In genomic region chr2:4510208-4511079, GRCm38 (mm10) we compare ENCODE assay signal across 11 mouse cellular contexts.
A peak's percentile ranks its signal among the peaks of the same experiment; 100 is the strongest.
DNase-seq lines count a peak whose midpoint lies in the region; ATAC-seq lines count a peak whose summit lies in the region.
"Had no signal": no experiment of that assay in that cellular context is flagged by ENCODE, and none has a peak within 500 bp of the region (broad histone marks: within the 10 kb centered on the region; RNA-seq: fewer than 3 reads in every experiment).

No protein-coding gene starts in this region.

- 76% methylated on average over 11 of the region's 11 CpGs for WGBS in midbrain, embryonic 16.5 days
- WGBS in midbrain, embryonic 10.5 days, result 83% methylated on average over 11 of the region's 11 CpGs
- 46% methylated on average over 11 of the region's 11 CpGs for WGBS in stomach, embryonic 16.5 days

- no peak overlapping the region for H3K4me3 ChIP-seq in midbrain, embryonic 16.5 days (ENCODE audit: low read depth, low read length)
- no peak overlapping the region for H3K4me3 ChIP-seq in midbrain, embryonic 10.5 days
- no peak overlapping the region for H3K4me3 ChIP-seq in stomach, embryonic 16.5 days (replicated peaks; ENCODE audit: low read length)

- ATAC-seq in frontal cortex, adult (ENCODE audit: low TSS enrichment), result peak; percentile 15; the same call in 1 of the 2 replicates
- ATAC-seq in midbrain, embryonic 16.5 days, result peak; percentile 14; the same call in 1 of the 2 replicates
- ATAC-seq in stomach, embryonic 16.5 days (ENCODE audit: insufficient read depth, low FRiP score), result peak; percentile 68
- ATAC-seq in erythroblast, adult 5-6 weeks (replicated peaks; ENCODE audit: low FRiP score, poor library complexity, severe bottlenecking), result no peak
- ATAC-seq: activated CD4-positive, CD25-positive, alpha-beta regulatory T cell, adult 4 months had no signal

- no peak overlapping the region for H3K4me2 ChIP-seq in midbrain, embryonic 16.5 days (ENCODE audit: low read length)
- H3K4me2 ChIP-seq in stomach, embryonic 16.5 days (ENCODE audit: low read depth, low read length), result 0 out of 2 replicates have a peak overlapping the region, but pooled peaks have one; percentile 12
- H3K4me2 ChIP-seq: midbrain, embryonic 11.5 days had no signal

- H3K36me3 ChIP-seq in midbrain, embryonic 16.5 days (ENCODE audit: control insufficient read depth, insufficient read depth, low read length), result 0 out of 2 replicates have a peak, but pooled peaks cover 3% of the 10 kb centered on the region
- H3K36me3 ChIP-seq in midbrain, embryonic 10.5 days, result peaks cover 59% of the 10 kb centered on the region
- no peaks in the 10 kb centered on the region for H3K36me3 ChIP-seq in stomach, embryonic 16.5 days (ENCODE audit: control insufficient read depth, insufficient read depth, low read length)

- H3K27ac ChIP-seq in midbrain, embryonic 16.5 days (ENCODE audit: low read length), result no peak overlapping the region
- no peak overlapping the region for H3K27ac ChIP-seq in midbrain, embryonic 10.5 days (replicated peaks)
- H3K27ac ChIP-seq in stomach, embryonic 16.5 days (ENCODE audit: low read length), result peak overlapping the region; percentile 83

- H3K27me3 ChIP-seq in midbrain, embryonic 16.5 days (ENCODE audit: control insufficient read depth, insufficient read depth, low read depth, low read length), result no peaks in the 10 kb centered on the region
- no peaks in the 10 kb centered on the region for H3K27me3 ChIP-seq in midbrain, embryonic 10.5 days (ENCODE audit: low read depth, poor library complexity, severe bottlenecking)
- no peaks in the 10 kb centered on the region for H3K27me3 ChIP-seq in stomach, embryonic 16.5 days (ENCODE audit: control insufficient read depth, insufficient read depth, low read length)

- peaks cover 13% of the 10 kb centered on the region for H3K4me1 ChIP-seq in midbrain, embryonic 16.5 days (ENCODE audit: control insufficient read depth, insufficient read depth, low read length)
- H3K4me1 ChIP-seq in midbrain, embryonic 10.5 days, result peaks cover 6% of the 10 kb centered on the region; the same call in 1 of the 2 replicates
- peaks cover 28% of the 10 kb centered on the region; the same call in 1 of the 2 replicates for H3K4me1 ChIP-seq in stomach, embryonic 16.5 days (ENCODE audit: control insufficient read depth, insufficient read depth, low read length)

- H3K9me3 ChIP-seq in midbrain, embryonic 16.5 days (replicated peaks; ENCODE audit: control insufficient read depth, low read length, poor library complexity, severe bottlenecking), result no peaks in the 10 kb centered on the region
- no peaks in the 10 kb centered on the region for H3K9me3 ChIP-seq in midbrain, embryonic 10.5 days (replicated peaks)
- no peaks in the 10 kb centered on the region for H3K9me3 ChIP-seq in stomach, embryonic 16.5 days (replicated peaks; ENCODE audit: control insufficient read depth, low read length)

- DNase-seq in frontal cortex, postnatal 10 days (ENCODE audit: low spot score in 2 of 2), result no peak
- no peak for DNase-seq in midbrain, embryonic 10.5 days (ENCODE audit: low spot score)
- peak; percentile 83 for DNase-seq in kidney, postnatal 14 days
- DNase-seq in ovary, postnatal 36 days (ENCODE audit: low spot score), result no peak
- DNase-seq: cerebellum, adult 8-10 months had no signal

- no peak overlapping the region for H3K9ac ChIP-seq in midbrain, embryonic 16.5 days (ENCODE audit: low read depth, low read length)
- H3K9ac ChIP-seq in stomach, embryonic 16.5 days (ENCODE audit: low read length), result peak overlapping the region; percentile 14; the same call in 1 of the 2 replicates
